Mouse (Mus musculus) liver, embryonic 14.5 days (tissue): ENCODE measurements around the gene Prickle1. TPM values are rescaled to one million over a fixed set of nuclear protein-coding genes. Genes with fewer than 3 reads are reported as not detected.

Experiments used
- ATAC-seq: fragments of 200-750 bp; cut with Nextera tagmentation; 2 replicates; pipeline ENCODE4 v1.8.0; 2017; ENCODE audit warnings: moderate number of reproducible peaks, mild to moderate bottlenecking, moderate library complexity; ENCODE audit not compliant: insufficient read depth
- DNase-seq, 3 experiments: peaks; one replicate each; pipeline ENCODE4 v3.0.0-alpha.2; 2012 to 2013; ENCODE audit warnings: low read depth in 3 of 3, low spot score in 3 of 3
- H3K27ac ChIP-seq: fragments of 300-500 bp; sonication (generic); 2 replicates; pipeline ENCODE4 v1.5.1; 2014; ENCODE audit warnings: moderate library complexity, mild to moderate bottlenecking, control low read depth, inconsistent platforms
- H3K27me3 ChIP-seq: fragments of 300-500 bp; sonication (generic); 2 replicates; pipeline ENCODE4 v1.6.1; 2014; ENCODE audit warnings: mild to moderate bottlenecking, low read length, moderate library complexity; ENCODE audit not compliant: control insufficient read depth, insufficient read depth
- H3K36me3 ChIP-seq: fragments of 300-500 bp; sonication (generic); replicated peaks from 2 replicates; pipeline ENCODE4 v1.6.1; 2014; ENCODE audit warnings: low read depth; ENCODE audit not compliant: control insufficient read depth, insufficient read depth
- H3K4me1 ChIP-seq, 2 experiments: fragments of 200-500 bp in 1 of 2; fragments of 300-500 bp in 1 of 2; sonication (generic) in 1 of 2; replicated peaks; 2 replicates each; pipeline ENCODE4 v1.6.1; 2012 to 2014; ENCODE audit warnings: antibody characterized with exemption in 1 of 2, inconsistent platforms in 1 of 2, low read length in 1 of 2; ENCODE audit not compliant: control insufficient read depth in 2 of 2, insufficient read depth in 2 of 2
- H3K4me2 ChIP-seq: fragments of 300-500 bp; sonication (generic); 2 replicates; pipeline ENCODE4 v1.6.1; 2014; ENCODE audit warnings: low read depth, mild to moderate bottlenecking, control low read depth, moderate library complexity
- H3K4me3 ChIP-seq, 2 experiments: fragments of 200-500 bp in 1 of 2; fragments of 300-500 bp in 1 of 2; sonication (generic) in 1 of 2; 2 replicates each; pipeline ENCODE4 v1.5.1; 2012 to 2014; ENCODE audit warnings: low read depth in 2 of 2, low read length in 2 of 2, mild to moderate bottlenecking in 2 of 2, control low read depth in 1 of 2, inconsistent platforms in 1 of 2, moderate library complexity in 1 of 2; ENCODE audit not compliant: insufficient read depth in 1 of 2
- H3K9ac ChIP-seq: fragments of 300-500 bp; sonication (generic); replicated peaks from 2 replicates; pipeline ENCODE4 v1.6.1; 2014; ENCODE audit warnings: mild to moderate bottlenecking, control low read depth, moderate library complexity
- H3K9me3 ChIP-seq: fragments of 300-500 bp; sonication (generic); 2 replicates; pipeline ENCODE4 v1.6.1; 2016; ENCODE audit warnings: low read length, mixed read lengths; ENCODE audit not compliant: control insufficient read depth
- CTCF ChIP-seq: IDR thresholded peaks from 2 replicates; pipeline ENCODE4 v1.5.1; 2016; ENCODE audit warnings: antibody characterized with exemption, low read depth, control low read depth
- EP300 ChIP-seq: IDR thresholded peaks from 2 replicates; pipeline ENCODE4 v1.6.1; 2016; ENCODE audit warnings: antibody characterized with exemption, low read depth
- WGBS: fragments of 180-500 bp; shearing (Covaris S2); extraction: QIAGEN DNeasy Blood & Tissue Kit; methylation state at CpG from one replicate; pipeline ENCODE4 v1.1.7; 2014; ENCODE audit not compliant: insufficient replicate concordance; 5-methylcytosine and 5-hydroxymethylcytosine counted together
- polyA plus RNA-seq, 2 experiments: library from polyadenylated mRNA; depleted of rRNA in 1 of 2; stranded (reverse) in 1 of 2; unstranded in 1 of 2; fragments of >200 nt; fragmentation: Nextera tagmentation in 1 of 2; extraction: Ambion mirVana in 1 of 2; gene quantifications; 2 replicates each; pipeline versions ENCODE4 v1.2.1 to v1.2.3; 2012 to 2014

Gene Prickle1
- polyA plus RNA-seq, 2 experiments = 1.5 to 3.2 TPM

GRCm38 (mm10) chr15:93485252-93485651, 110.4 kb downstream of the Prickle1 start:
- WGBS = 73% methylated on average over 3 of the region's 3 CpGs
- H3K4me2 ChIP-seq = no peak overlapping the region
- no peaks in the 10 kb centered on the region for H3K27me3 ChIP-seq
- H3K9ac ChIP-seq = no peak overlapping the region
- no peaks in the 10 kb centered on the region for H3K36me3 ChIP-seq
- H3K4me1 ChIP-seq = no peaks in the 10 kb centered on the region
- ATAC-seq (no peak), DNase-seq (no peak)
- no peak overlapping the region for H3K27ac ChIP-seq
- H3K4me3 ChIP-seq = no peak overlapping the region
- H3K9me3 ChIP-seq = no peaks in the 10 kb centered on the region
- TF ChIP-seq CTCF = no peak
- no peak for TF ChIP-seq EP300

- 69% methylated on average over 7 of the region's 7 CpGs for WGBS
- no peak for ATAC-seq
Observed at GRCm38 (mm10) chr15:93484261-93484710, 111.4 kb downstream of the Prickle1 start.

GRCm38 (mm10) chr15:93481112-93481511, 114.6 kb downstream of the Prickle1 start:
- ATAC-seq (no peak), DNase-seq (no peak)
- no peak overlapping the region for H3K27ac ChIP-seq
- H3K4me2 ChIP-seq = no peak overlapping the region
- H3K27me3 ChIP-seq = no peaks in the 10 kb centered on the region
- no peak overlapping the region for H3K4me3 ChIP-seq
- H3K9me3 ChIP-seq = no peaks in the 10 kb centered on the region
- no peak overlapping the region for H3K9ac ChIP-seq
- no peaks in the 10 kb centered on the region for H3K36me3 ChIP-seq
- 88% methylated on average over 10 of the region's 10 CpGs for WGBS
- no peaks in the 10 kb centered on the region; a peak in 1 of 4 replicates for H3K4me1 ChIP-seq
- TF ChIP-seq CTCF (no peak), EP300 (no peak)

More at GRCm38 (mm10) chr15:93484261-93484710, 111.4 kb downstream of the Prickle1 start:
- Histone ChIP-seq H3K4me1 (no peaks in the 10 kb centered on the region), H3K4me3 (no peak overlapping the region), H3K27me3 (no peaks in the 10 kb centered on the region), H3K36me3 (no peaks in the 10 kb centered on the region), H3K4me2 (no peak overlapping the region), H3K9me3 (no peaks in the 10 kb centered on the region), H3K27ac (no peak overlapping the region), H3K9ac (no peak overlapping the region)
- DNase-seq = no peak
- TF ChIP-seq EP300 (no peak), CTCF (no peak)

GRCm38 (mm10) chr15:93479445-93479844, 116.2 kb downstream of the Prickle1 start:
- Histone ChIP-seq H3K27me3 (no peaks in the 10 kb centered on the region), H3K9me3 (no peaks in the 10 kb centered on the region), H3K4me3 (no peak overlapping the region), H3K4me1 (no peaks in the 10 kb centered on the region; a peak in 1 of 4 replicates), H3K9ac (no peak overlapping the region), H3K4me2 (no peak overlapping the region), H3K36me3 (no peaks in the 10 kb centered on the region), H3K27ac (no peak overlapping the region)
- TF ChIP-seq CTCF = no peak
- TF ChIP-seq EP300 = no peak
- WGBS = 81% methylated on average over 4 of the region's 4 CpGs
- ATAC-seq = no peak
- DNase-seq = no peak

GRCm38 (mm10) chr15:93478676-93479075, 117.0 kb downstream of the Prickle1 start:
- peak; percentile 36; the same call in 1 of the 2 replicates for TF ChIP-seq CTCF
- no peak for TF ChIP-seq EP300
- H3K4me2 ChIP-seq = no peak overlapping the region
- H3K9me3 ChIP-seq = no peaks in the 10 kb centered on the region
- H3K36me3 ChIP-seq = no peaks in the 10 kb centered on the region
- 62% methylated on average over 3 of the region's 3 CpGs for WGBS
- DNase-seq (no peak), ATAC-seq (no peak)
- no peak overlapping the region for H3K9ac ChIP-seq
- H3K27me3 ChIP-seq = no peaks in the 10 kb centered on the region
- no peak overlapping the region for H3K4me3 ChIP-seq
- no peak overlapping the region for H3K27ac ChIP-seq
- no peaks in the 10 kb centered on the region; a peak in 1 of 4 replicates for H3K4me1 ChIP-seq
